Mouse (Mus musculus) liver, embryonic 16.5 days (tissue): ENCODE results near the gene Slco1c1. TPM values are rescaled to one million over a fixed set of nuclear protein-coding genes. Genes with fewer than 3 reads are reported as not detected.
A peak's percentile ranks its signal among the peaks of the same experiment; 100 is the strongest.

ENCODE experiments used
- ATAC-seq: fragments of 200-750 bp; cut with Nextera tagmentation; 2 replicates; pipeline ENCODE4 v1.8.0; 2017; ENCODE audit warnings: low read depth, mild to moderate bottlenecking, moderate number of reproducible peaks, moderate library complexity
- H3K27ac ChIP-seq: fragments of 300-500 bp; sonication (generic); 2 replicates; pipeline ENCODE4 v1.5.1; 2014; ENCODE audit warnings: mild to moderate bottlenecking, low read length
- H3K27me3 ChIP-seq: fragments of 300-500 bp; sonication (generic); 2 replicates; pipeline ENCODE4 v1.6.1; 2014; ENCODE audit warnings: low read depth, low read length, mixed read lengths; ENCODE audit not compliant: control insufficient read depth, insufficient read depth
- H3K36me3 ChIP-seq: fragments of 300-500 bp; sonication (generic); 2 replicates; pipeline ENCODE4 v1.6.1; 2014; ENCODE audit warnings: mild to moderate bottlenecking; ENCODE audit not compliant: control insufficient read depth, insufficient read depth
- H3K4me1 ChIP-seq: fragments of 300-500 bp; sonication (generic); 2 replicates; pipeline ENCODE4 v1.6.1; 2014; ENCODE audit warnings: low read depth, low read length, mixed read lengths; ENCODE audit not compliant: control insufficient read depth
- H3K4me2 ChIP-seq: fragments of 300-500 bp; sonication (generic); 2 replicates; pipeline ENCODE4 v1.6.1; 2014; ENCODE audit warnings: low read depth, low read length, mixed read lengths
- H3K4me3 ChIP-seq: fragments of 300-500 bp; sonication (generic); 2 replicates; pipeline ENCODE4 v1.5.1; 2014; ENCODE audit warnings: low read depth, mild to moderate bottlenecking, low read length
- H3K9ac ChIP-seq: fragments of 300-500 bp; sonication (generic); 2 replicates; pipeline ENCODE4 v1.6.1; 2014; ENCODE audit warnings: low read depth, low read length
- H3K9me3 ChIP-seq: fragments of 300-500 bp; sonication (generic); replicated peaks from 2 replicates; pipeline ENCODE4 v1.6.1; 2016; ENCODE audit warnings: low read length; ENCODE audit not compliant: control insufficient read depth
- WGBS: fragments of 180-500 bp; shearing (Covaris S2); extraction: QIAGEN DNeasy Blood & Tissue Kit; methylation state at CpG from one replicate; pipeline ENCODE4 v1.1.7; 2014; ENCODE audit not compliant: insufficient replicate concordance; 5-methylcytosine and 5-hydroxymethylcytosine counted together
- polyA plus RNA-seq: library from polyadenylated mRNA; unstranded; fragments of >200 nt; fragmentation: Nextera tagmentation; extraction: Ambion mirVana; gene quantifications from 2 replicates; pipeline ENCODE4 v1.2.1, GENCODE M21; 2015

Gene Slco1c1
- polyA plus RNA-seq, 1 experiment from 2014 or later, result not detected

- H3K9me3 ChIP-seq, result no peaks in the 10 kb centered on the region
- no peak overlapping the region for H3K4me2 ChIP-seq
- no peak for ATAC-seq
- no peaks in the 10 kb centered on the region for H3K36me3 ChIP-seq
- no peaks in the 10 kb centered on the region for H3K4me1 ChIP-seq
- H3K27me3 ChIP-seq, result no peaks in the 10 kb centered on the region
- 66% methylated on average over 3 of the region's 3 CpGs for WGBS
- H3K4me3 ChIP-seq, result no peak overlapping the region
- H3K27ac ChIP-seq, result no peak overlapping the region
- H3K9ac ChIP-seq, result no peak overlapping the region
Observed at GRCm38 (mm10) chr6:141501171-141501570, 23.0 kb upstream of the Slco1c1 start.

GRCm38 (mm10) chr6:141522541-141522940 is 1.6 kb upstream of the Slco1c1 start:
- H3K4me1 ChIP-seq, result no peaks in the 10 kb centered on the region
- no peak overlapping the region for H3K4me2 ChIP-seq
- no peak overlapping the region for H3K9ac ChIP-seq
- no peaks in the 10 kb centered on the region for H3K36me3 ChIP-seq
- no peaks in the 10 kb centered on the region for H3K9me3 ChIP-seq
- H3K4me3 ChIP-seq, result no peak overlapping the region
- no peak overlapping the region for H3K27ac ChIP-seq
- WGBS, result 38% methylated on average over 2 of the region's 2 CpGs
- no peaks in the 10 kb centered on the region for H3K27me3 ChIP-seq
- peak; percentile 66; the same call in 1 of the 2 replicates for ATAC-seq

- no peak overlapping the region for H3K9ac ChIP-seq
- no peaks in the 10 kb centered on the region for H3K4me1 ChIP-seq
- H3K4me3 ChIP-seq, result no peak overlapping the region
- ATAC-seq, result no peak
- H3K27me3 ChIP-seq, result no peaks in the 10 kb centered on the region
- no peak overlapping the region for H3K27ac ChIP-seq
- no peak overlapping the region for H3K4me2 ChIP-seq
- H3K9me3 ChIP-seq, result no peaks in the 10 kb centered on the region
- H3K36me3 ChIP-seq, result no peaks in the 10 kb centered on the region
- 83% methylated on average over 1 of the region's 1 CpGs for WGBS
Observed at GRCm38 (mm10) chr6:141525787-141526186, 1.6 kb downstream of the Slco1c1 start.

GRCm38 (mm10) chr6:141530865-141531264 is 6.7 kb downstream of the Slco1c1 start:
- H3K9ac ChIP-seq, result no peak overlapping the region
- H3K4me1 ChIP-seq, result no peaks in the 10 kb centered on the region
- 69% methylated on average over 6 of the region's 6 CpGs for WGBS
- H3K36me3 ChIP-seq, result no peaks in the 10 kb centered on the region
- ATAC-seq, result no peak
- no peaks in the 10 kb centered on the region for H3K9me3 ChIP-seq
- H3K27ac ChIP-seq, result no peak overlapping the region
- no peak overlapping the region for H3K4me3 ChIP-seq
- H3K27me3 ChIP-seq, result no peaks in the 10 kb centered on the region
- no peak overlapping the region for H3K4me2 ChIP-seq

GRCm38 (mm10) chr6:141537298-141537697 is 13.1 kb downstream of the Slco1c1 start:
- Histone ChIP-seq H3K9me3 (no peaks in the 10 kb centered on the region), H3K4me2 (no peak overlapping the region), H3K4me3 (no peak overlapping the region), H3K4me1 (no peaks in the 10 kb centered on the region), H3K36me3 (no peaks in the 10 kb centered on the region), H3K27me3 (no peaks in the 10 kb centered on the region), H3K9ac (no peak overlapping the region), H3K27ac (no peak overlapping the region)
- ATAC-seq, result no peak
- 29% methylated on average over 3 of the region's 3 CpGs for WGBS

- no peak for ATAC-seq
- no peaks in the 10 kb centered on the region for H3K9me3 ChIP-seq
- H3K9ac ChIP-seq, result no peak overlapping the region
- H3K4me1 ChIP-seq, result no peaks in the 10 kb centered on the region
- WGBS, result 56% methylated on average over 1 of the region's 1 CpGs
- H3K27me3 ChIP-seq, result no peaks in the 10 kb centered on the region
- no peaks in the 10 kb centered on the region for H3K36me3 ChIP-seq
- H3K4me3 ChIP-seq, result no peak overlapping the region
- no peak overlapping the region for H3K4me2 ChIP-seq
- H3K27ac ChIP-seq, result no peak overlapping the region
Observed at GRCm38 (mm10) chr6:141541136-141541535, 17.0 kb downstream of the Slco1c1 start.

- Histone ChIP-seq H3K36me3 (no peaks in the 10 kb centered on the region), H3K27me3 (no peaks in the 10 kb centered on the region), H3K4me2 (no peak overlapping the region), H3K4me1 (no peaks in the 10 kb centered on the region), H3K9me3 (no peaks in the 10 kb centered on the region), H3K27ac (no peak overlapping the region), H3K4me3 (no peak overlapping the region), H3K9ac (no peak overlapping the region)
- 69% methylated on average over 7 of the region's 7 CpGs for WGBS
- no peak for ATAC-seq
Observed at GRCm38 (mm10) chr6:141543344-141543743, 19.2 kb downstream of the Slco1c1 start.

GRCm38 (mm10) chr6:141558118-141558517 is 34.0 kb downstream of the Slco1c1 start:
- H3K9me3 ChIP-seq, result no peaks in the 10 kb centered on the region
- no peak overlapping the region for H3K4me2 ChIP-seq
- H3K27me3 ChIP-seq, result no peaks in the 10 kb centered on the region
- no peak overlapping the region for H3K27ac ChIP-seq
- H3K4me1 ChIP-seq, result no peaks in the 10 kb centered on the region
- no peak for ATAC-seq
- 59% methylated on average over 1 of the region's 1 CpGs for WGBS
- no peaks in the 10 kb centered on the region for H3K36me3 ChIP-seq
- no peak overlapping the region for H3K4me3 ChIP-seq
- H3K9ac ChIP-seq, result no peak overlapping the region

GRCm38 (mm10) chr6:141567366-141567765 is 43.2 kb downstream of the Slco1c1 start:
- Histone ChIP-seq H3K4me2 (no peak overlapping the region), H3K4me1 (no peaks in the 10 kb centered on the region), H3K27me3 (no peaks in the 10 kb centered on the region), H3K36me3 (no peaks in the 10 kb centered on the region), H3K4me3 (no peak overlapping the region), H3K27ac (no peak overlapping the region), H3K9ac (no peak overlapping the region), H3K9me3 (no peaks in the 10 kb centered on the region)
- no peak for ATAC-seq
- WGBS, result 58% methylated on average over 2 of the region's 2 CpGs
